Mouse (Mus musculus) adrenal gland, adult 2 months (tissue): ENCODE measurements around the gene Arid1b. TPM values are rescaled to one million over a fixed set of nuclear protein-coding genes. Genes with fewer than 3 reads are reported as not detected.

Experiments
- DNase-seq: peaks from one replicate; pipeline ENCODE4 v3.0.0; 2021
- polyA plus RNA-seq: library from polyadenylated mRNA; depleted of rRNA; stranded (reverse); fragments of >200 nt; gene quantifications from 2 replicates; pipeline ENCODE4 v1.2.3, GENCODE M21; 2012
- total RNA-seq, 2 experiments: library from RNA; stranded (reverse); gene quantifications; 2 replicates each; pipeline ENCODE4 v1.2.3; 2021

The Arid1b gene
- total and polyA plus RNA-seq, 3 experiments = 52.1 to 174 (median 83.8) TPM

DNA sequence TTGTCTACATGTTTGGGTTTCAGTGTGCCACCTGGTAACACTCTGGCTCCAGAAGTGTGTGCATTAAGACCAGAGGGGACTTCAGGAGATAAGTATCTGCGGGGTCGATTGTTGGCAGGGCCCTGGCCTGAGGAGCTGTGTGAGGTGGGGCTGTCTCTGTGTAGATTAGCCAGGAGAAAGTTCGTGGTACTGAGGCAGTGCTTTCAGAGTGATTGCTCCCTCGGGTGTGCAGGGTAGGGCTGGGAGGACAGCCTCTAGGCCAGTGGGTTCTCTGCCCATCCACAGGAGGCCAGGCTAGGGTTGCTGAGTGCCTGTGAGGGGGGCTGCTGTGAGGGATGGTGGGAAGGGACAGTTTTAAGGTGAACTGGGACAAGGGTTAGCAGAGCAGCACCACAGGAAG is 63.2 kb downstream of the Arid1b start:
- no peak for DNase-seq

- DNase-seq = peak; percentile 62
These were observed 64.0 kb downstream of the Arid1b start for GRCm38 (mm10) chr17:5057944-5058720.

DNA sequence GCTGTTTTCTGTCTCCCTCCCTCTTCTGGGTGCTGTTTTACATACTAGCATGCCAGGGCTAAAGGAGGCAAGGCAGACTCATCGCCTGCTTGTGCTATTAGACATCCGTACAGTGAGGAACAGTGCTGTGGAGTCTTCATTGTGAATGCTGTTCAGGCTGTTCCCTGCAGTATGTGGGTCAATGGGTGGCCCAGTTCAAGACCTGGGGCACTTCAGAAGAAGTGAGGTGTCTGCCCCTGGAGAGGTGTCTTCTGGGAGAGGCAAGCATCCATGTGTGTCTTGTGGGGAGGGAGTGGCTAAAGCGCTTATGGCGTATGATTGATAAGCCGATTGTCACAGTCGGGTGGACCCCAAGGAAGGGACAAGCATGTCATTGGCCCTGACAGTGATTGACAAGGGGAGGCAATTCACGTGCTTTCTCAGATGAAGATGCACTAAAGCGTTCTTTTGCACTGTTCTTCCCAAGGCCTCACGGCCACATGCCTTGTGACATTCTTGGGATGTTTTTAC is 65.0 kb downstream of the Arid1b start:
- no peak for DNase-seq

GRCm38 (mm10) chr17:5060515-5061084 is 66.5 kb downstream of the Arid1b start:
- DNase-seq = no peak

- DNase-seq = no peak
These were observed 67.1 kb downstream of the Arid1b start for GRCm38 (mm10) chr17:5061183-5061582.

DNA sequence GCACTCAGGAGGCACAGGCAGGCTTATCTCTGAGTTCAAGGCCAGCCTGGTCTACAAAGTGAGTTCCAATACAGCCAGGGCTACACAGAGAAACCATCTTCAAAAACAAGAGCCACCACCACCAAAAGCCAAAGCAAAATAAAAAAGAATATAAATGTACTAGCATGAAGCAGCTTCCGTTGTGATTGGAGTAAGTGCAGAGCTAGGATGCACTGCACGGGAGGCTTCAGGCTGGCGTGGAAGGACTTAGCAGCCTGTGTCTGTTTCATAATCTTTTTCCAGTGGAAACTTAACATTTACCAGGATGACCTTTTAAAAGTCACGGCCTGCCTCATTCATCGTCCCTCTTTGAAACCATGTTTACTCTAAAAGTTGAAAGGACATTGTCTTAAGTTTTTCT is 67.5 kb downstream of the Arid1b start:
- peak; percentile 64 for DNase-seq

- no peak for DNase-seq
These were observed 69.5 kb downstream of the Arid1b start for GRCm38 (mm10) chr17:5063471-5064176.

DNA sequence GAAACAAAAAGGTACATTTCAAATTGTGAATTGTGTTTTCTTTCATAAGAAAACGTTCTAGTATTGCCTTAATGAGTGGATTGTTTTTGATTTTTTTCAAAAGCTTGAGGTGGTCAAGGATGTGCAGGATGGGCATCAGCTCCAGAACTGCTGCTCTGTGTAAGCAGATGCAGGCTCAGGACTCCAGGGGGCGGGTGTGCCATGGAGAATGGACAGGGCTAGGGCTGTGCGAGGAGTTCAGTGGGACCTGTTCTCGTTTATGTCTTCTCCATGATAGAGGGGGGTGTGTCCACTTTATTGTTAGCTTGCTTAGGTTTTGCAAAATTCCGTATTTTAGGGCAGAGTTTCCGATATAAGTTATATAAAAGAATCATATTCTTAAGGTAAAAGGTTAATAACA is 70.6 kb downstream of the Arid1b start:
- DNase-seq = no peak

- DNase-seq = no peak
These were observed 71.1 kb downstream of the Arid1b start for GRCm38 (mm10) chr17:5065270-5065669.

DNA sequence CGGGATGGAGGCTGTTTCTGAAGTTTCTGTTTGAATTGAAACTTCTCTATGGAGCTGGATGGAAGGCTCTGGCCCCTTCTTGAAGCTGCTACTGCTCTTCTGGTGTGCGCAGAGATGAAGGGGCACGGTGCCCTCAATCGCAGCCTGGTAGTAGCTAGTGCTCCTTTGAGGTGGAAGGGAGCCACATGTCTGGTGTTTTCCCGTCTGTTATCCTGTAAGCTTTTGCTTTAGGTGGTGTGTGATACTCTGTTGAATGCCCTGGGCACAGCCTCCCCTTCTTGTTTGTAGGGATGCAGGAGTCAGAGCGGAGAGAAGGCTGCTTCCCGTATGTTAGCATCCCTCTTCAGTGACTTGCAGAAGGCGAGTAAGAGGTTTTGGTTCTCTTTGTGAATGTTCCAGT is 72.7 kb downstream of the Arid1b start:
- DNase-seq = no peak

- DNase-seq = no peak
These were observed 73.1 kb downstream of the Arid1b start for GRCm38 (mm10) chr17:5067264-5067663.

- DNase-seq = no peak
These were observed 76.3 kb downstream of the Arid1b start for GRCm38 (mm10) chr17:5070399-5070798.

- DNase-seq = peak; percentile 75
These were observed 78.4 kb downstream of the Arid1b start for GRCm38 (mm10) chr17:5072539-5072938.

DNA sequence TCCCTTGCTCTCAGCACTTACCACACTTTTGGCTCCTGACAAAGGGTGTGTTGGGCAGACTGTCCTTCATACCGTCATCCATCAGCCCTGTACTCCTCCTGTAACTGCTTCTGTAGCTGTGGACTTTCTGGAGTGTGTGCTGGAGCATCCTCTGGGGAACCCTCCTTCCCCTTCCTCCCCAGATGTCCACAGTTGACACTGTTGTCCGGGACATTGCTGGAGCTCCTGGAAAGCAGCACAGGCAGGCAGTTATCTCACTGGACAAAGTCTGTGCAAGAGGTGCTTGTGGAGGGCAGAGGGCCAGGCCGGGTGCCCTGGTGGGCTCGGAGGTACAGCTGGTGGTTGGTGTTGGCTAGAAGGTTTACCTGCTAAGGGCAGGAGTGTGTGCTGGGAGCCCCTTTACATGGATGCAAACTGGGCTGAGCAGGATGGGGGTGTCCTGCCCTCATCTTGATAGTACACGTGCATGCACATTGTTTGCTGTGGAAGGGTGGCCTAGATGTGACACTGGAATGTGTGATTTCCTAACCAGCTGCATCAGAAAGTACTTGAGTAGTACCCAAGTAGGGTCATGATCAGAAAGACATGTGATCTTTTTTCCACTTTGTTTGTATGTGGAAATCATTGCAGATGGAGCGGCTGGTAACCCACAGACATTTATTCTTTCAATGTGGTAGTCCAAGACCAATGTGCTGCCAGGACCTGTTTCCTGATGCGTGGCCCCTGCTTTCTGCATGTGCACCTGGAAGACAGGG is 80.8 kb downstream of the Arid1b start:
- no peak for DNase-seq

DNA sequence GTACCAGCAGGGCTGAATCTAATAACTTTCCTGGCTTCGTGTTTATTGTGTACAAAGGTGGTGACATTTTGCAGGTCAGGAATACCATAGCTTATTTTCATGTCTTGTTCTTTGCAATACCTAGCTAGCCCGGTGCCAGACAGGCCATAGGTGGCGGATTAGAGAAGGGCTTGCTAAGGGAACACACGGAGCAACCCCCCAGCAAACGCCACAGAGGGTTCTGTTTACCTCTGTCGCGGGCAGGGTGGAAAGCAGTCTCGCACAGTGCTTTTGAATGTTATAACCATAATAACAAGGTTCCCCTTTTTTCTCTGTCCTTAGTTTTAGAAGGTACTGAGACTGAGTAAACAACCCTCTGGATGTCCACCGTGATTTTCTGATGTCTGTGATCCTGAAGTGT is 83.9 kb downstream of the Arid1b start:
- no peak for DNase-seq

GRCm38 (mm10) chr17:5078576-5078975 is 84.4 kb downstream of the Arid1b start:
- peak; percentile 71 for DNase-seq

- no peak for DNase-seq
These were observed 86.8 kb downstream of the Arid1b start for GRCm38 (mm10) chr17:5080884-5081419.

DNA sequence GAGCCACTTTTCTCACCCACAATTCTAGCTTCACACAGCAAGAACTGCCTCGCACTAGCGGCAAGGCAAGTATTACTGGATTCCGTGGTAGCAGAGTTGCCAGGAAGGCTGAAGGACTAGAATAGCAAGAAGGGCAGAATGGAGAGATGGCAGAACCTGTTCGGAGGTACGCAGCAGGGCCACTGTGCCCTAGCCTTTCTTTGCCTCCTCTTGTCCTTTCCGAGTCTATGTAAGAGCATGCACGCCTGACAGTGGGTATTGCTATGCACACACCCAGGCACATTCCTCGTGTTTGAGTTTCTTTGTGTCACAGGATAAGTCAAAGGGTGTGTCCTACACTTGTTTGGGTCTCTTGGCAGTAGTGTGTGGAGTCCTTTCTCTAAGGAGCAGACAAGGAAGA is 88.1 kb downstream of the Arid1b start:
- no peak for DNase-seq

GRCm38 (mm10) chr17:5083497-5083896 is 89.4 kb downstream of the Arid1b start:
- no peak for DNase-seq

DNA sequence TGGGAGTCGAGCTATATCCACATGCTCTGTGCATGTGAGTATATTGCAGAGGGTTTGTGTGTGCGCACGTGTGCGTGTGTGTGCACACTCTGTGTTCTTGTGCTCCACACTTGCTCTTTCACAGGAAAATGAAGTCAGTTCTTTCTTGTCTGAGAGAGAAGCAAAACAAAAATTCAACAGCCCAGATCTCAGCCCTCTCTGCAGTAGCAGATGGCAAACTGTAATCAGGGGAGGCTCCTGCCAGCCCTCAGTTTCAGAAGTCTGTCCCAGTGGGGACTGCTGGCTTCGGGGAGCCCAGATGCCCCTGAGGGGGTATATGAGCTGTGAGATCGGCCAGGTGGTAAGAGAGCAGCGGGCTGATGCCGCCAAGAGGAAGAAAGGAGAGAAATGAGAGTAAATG is 90.0 kb downstream of the Arid1b start:
- DNase-seq = no peak

GRCm38 (mm10) chr17:5085004-5085403 is 90.9 kb downstream of the Arid1b start:
- DNase-seq = no peak

GRCm38 (mm10) chr17:5085942-5086341 is 91.8 kb downstream of the Arid1b start:
- no peak for DNase-seq
